Mouse (Mus musculus): ENCODE results near the gene Itgb3. TPM values are rescaled to one million over a fixed set of nuclear protein-coding genes. Genes with fewer than 3 reads are reported as not detected.
A peak's percentile ranks its signal among the peaks of the same experiment; 100 is the strongest.

Itgb3 gene
- polyA plus RNA-seq, 1 experiment from 2014 or later, result 16.0 TPM

DNA sequence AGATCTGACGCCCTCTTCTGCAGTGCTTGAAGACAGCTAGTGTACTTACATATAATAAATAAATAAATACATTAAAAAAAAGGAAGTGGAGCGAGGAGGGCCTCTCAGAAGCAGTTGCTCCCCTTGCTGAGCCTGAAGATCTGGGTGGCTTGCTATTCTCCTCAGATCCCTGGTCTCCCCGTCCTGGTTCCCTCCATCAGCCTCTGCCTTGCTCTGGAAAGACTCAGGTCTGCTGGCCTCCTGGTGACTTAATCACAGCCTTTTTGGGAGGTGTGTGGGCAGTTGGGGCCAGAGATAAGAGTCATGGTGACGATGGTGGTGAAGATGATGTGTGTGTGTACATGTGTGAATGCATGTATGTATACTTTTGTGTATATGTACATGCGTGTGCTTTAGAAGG lies 20.8 kb downstream of the Itgb3 start:
- 56% methylated on average over 5 of the region's 5 CpGs for WGBS (ENCODE audit: insufficient replicate concordance)
- H3K9ac ChIP-seq (replicated peaks), result no peak overlapping the region
- H3K27me3 ChIP-seq (ENCODE audit: insufficient read depth, low read length), result no peaks in the 10 kb centered on the region
- no peak for TF ChIP-seq EP300 (IDR thresholded peaks at IDR 0.05; ENCODE audit: low read depth)
- no peak overlapping the region for H3K27ac ChIP-seq (ENCODE audit: low read depth)
- H3K9me3 ChIP-seq (ENCODE audit: low read length), result no peaks in the 10 kb centered on the region
- ATAC-seq, result no peak
- no peak overlapping the region for H3K4me3 ChIP-seq (ENCODE audit: low read depth, low read length)
- no peak for DNase-seq
- no peaks in the 10 kb centered on the region for H3K36me3 ChIP-seq (replicated peaks; ENCODE audit: insufficient read depth, low read length)
- H3K4me1 ChIP-seq (ENCODE audit: insufficient read depth), result peaks cover 7% of the 10 kb centered on the region; the same call in 1 of the 2 replicates
- no peak overlapping the region for H3K4me2 ChIP-seq (ENCODE audit: low read depth, low read length)

DNA sequence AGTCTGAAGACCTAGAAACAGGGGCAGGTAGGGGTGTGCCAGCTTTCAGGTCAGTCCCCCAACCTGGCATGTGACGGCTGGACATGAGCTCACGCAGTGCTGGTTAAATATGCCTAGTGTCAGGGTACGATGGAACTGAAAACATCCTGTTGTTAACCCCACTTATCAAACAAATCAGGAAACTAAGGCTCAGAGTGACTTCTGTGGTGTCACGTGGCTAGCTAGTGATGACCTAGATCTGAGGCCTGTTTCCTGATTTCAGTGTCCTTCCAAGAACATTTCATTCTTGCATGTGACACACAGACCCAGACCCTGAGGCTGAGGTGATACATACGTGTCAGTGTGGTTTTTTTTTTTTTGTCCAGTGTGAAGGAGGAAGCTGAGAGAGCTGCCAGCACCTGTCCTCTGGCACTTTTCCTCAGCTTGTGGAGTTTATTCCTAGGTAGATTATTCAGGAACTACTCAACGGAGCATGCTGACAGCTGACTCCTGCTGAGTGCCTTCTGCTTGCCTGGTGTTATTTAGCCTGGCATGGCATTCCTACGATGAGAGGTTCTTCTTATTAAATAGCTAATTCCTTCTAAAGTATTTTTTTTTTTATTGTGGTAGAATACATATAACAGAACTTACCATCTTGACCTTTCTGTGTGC lies 22.5 kb downstream of the Itgb3 start:
- Histone ChIP-seq H3K27ac (ENCODE audit: low read depth) (no peak overlapping the region), H3K4me1 (ENCODE audit: insufficient read depth) (no peaks in the 10 kb centered on the region)

DNA sequence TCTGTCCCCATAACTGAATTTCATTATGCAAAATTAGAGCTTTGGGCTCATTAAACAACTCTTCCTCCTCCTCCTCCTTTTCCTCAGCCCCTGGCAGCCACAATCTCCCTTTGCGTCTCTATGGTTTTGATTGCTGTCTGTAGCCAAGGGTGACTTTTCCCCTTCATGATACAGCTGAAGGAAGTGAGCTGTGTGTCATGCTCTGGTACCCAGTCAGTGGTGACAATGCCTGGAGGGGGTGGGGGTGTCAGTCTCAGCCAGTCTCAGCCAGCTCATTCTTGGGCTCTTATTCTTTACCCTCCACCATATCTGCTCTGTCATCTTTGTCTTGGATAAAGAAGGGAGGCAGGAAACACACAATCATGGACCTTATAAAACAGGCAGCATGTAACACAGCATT lies 23.5 kb downstream of the Itgb3 start:
- Histone ChIP-seq H3K36me3 (replicated peaks; ENCODE audit: insufficient read depth, low read length) (no peaks in the 10 kb centered on the region), H3K9me3 (ENCODE audit: low read length) (no peaks in the 10 kb centered on the region), H3K4me2 (ENCODE audit: low read depth, low read length) (no peak overlapping the region), H3K4me3 (ENCODE audit: low read depth, low read length) (no peak overlapping the region), H3K27ac (ENCODE audit: low read depth) (no peak overlapping the region), H3K4me1 (ENCODE audit: insufficient read depth) (no peaks in the 10 kb centered on the region), H3K9ac (replicated peaks) (no peak overlapping the region), H3K27me3 (ENCODE audit: insufficient read depth, low read length) (no peaks in the 10 kb centered on the region)
- WGBS (ENCODE audit: insufficient replicate concordance), result 70% methylated on average over 1 of the region's 1 CpGs
- no peak for DNase-seq
- ATAC-seq, result no peak
- TF ChIP-seq CTCF (IDR thresholded peaks at IDR 0.05; ENCODE audit: low read depth) (no peak), EP300 (IDR thresholded peaks at IDR 0.05; ENCODE audit: low read depth) (no peak)

More for the DNA sequence above, 22.5 kb downstream of the Itgb3 start:
- no peak for DNase-seq
- Histone ChIP-seq H3K9me3 (ENCODE audit: low read length) (no peaks in the 10 kb centered on the region), H3K36me3 (replicated peaks; ENCODE audit: insufficient read depth, low read length) (no peaks in the 10 kb centered on the region), H3K9ac (replicated peaks) (no peak overlapping the region), H3K27me3 (ENCODE audit: insufficient read depth, low read length) (no peaks in the 10 kb centered on the region), H3K4me3 (ENCODE audit: low read depth, low read length) (no peak overlapping the region), H3K4me2 (ENCODE audit: low read depth, low read length) (no peak overlapping the region)
- TF ChIP-seq EP300 (IDR thresholded peaks at IDR 0.05; ENCODE audit: low read depth), result no peak
- TF ChIP-seq CTCF (IDR thresholded peaks at IDR 0.05; ENCODE audit: low read depth), result no peak
- 31% methylated on average over 7 of the region's 7 CpGs for WGBS (ENCODE audit: insufficient replicate concordance)
- no peak for ATAC-seq

DNA sequence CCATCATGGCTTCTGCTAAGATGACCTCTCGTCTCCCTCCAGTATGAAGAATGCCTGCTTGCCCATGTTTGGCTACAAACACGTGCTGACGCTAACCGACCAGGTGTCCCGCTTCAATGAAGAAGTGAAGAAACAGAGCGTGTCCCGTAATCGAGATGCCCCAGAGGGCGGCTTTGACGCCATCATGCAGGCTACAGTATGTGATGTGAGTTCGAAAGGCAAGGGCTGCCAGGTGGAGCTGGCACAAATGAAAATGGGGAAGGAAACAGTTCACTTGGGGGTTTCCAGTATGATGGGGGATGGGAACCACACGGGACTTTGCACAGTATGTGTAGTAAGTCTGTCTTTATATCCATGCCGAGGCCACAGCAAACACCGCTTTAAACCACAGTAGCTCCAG lies 29.2 kb downstream of the Itgb3 start:
- Histone ChIP-seq H3K4me3 (ENCODE audit: low read depth, low read length) (no peak overlapping the region), H3K27me3 (ENCODE audit: insufficient read depth, low read length) (no peaks in the 10 kb centered on the region), H3K9me3 (ENCODE audit: low read length) (no peaks in the 10 kb centered on the region), H3K36me3 (replicated peaks; ENCODE audit: insufficient read depth, low read length) (no peaks in the 10 kb centered on the region), H3K27ac (ENCODE audit: low read depth) (no peak overlapping the region), H3K4me1 (ENCODE audit: insufficient read depth) (peaks cover 4% of the 10 kb centered on the region; the same call in 1 of the 2 replicates), H3K9ac (replicated peaks) (no peak overlapping the region), H3K4me2 (ENCODE audit: low read depth, low read length) (no peak overlapping the region)
- ATAC-seq (peak; percentile 62), DNase-seq (peak; percentile 36)
- WGBS (ENCODE audit: insufficient replicate concordance), result 59% methylated on average over 14 of the region's 14 CpGs
- no peak for TF ChIP-seq CTCF (IDR thresholded peaks at IDR 0.05; ENCODE audit: low read depth)
- TF ChIP-seq EP300 (IDR thresholded peaks at IDR 0.05; ENCODE audit: low read depth), result no peak

DNA sequence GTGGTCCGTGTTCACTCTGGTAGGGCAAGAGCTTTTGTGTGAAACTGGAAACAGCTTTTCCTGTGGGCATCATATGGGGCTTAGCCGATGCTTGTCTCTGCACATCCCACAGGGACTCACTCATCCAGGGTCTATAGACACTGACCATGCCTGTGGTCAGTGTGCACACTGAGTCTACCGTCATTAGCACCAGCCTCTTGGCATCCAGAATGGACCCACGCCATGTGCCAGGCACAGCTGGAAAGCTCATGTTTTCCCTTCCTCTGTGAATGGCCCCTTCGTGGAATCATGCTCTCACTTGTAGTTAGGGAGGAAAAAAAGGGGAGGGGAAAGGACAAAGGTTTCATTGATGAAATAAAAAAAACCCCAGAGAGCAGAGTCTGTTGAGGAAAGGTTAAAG lies 30.2 kb downstream of the Itgb3 start:
- H3K27me3 ChIP-seq (ENCODE audit: insufficient read depth, low read length), result no peaks in the 10 kb centered on the region
- no peak for TF ChIP-seq EP300 (IDR thresholded peaks at IDR 0.05; ENCODE audit: low read depth)
- no peak for TF ChIP-seq CTCF (IDR thresholded peaks at IDR 0.05; ENCODE audit: low read depth)
- H3K9me3 ChIP-seq (ENCODE audit: low read length), result no peaks in the 10 kb centered on the region
- H3K4me1 ChIP-seq (ENCODE audit: insufficient read depth), result peaks cover 4% of the 10 kb centered on the region; the same call in 1 of the 2 replicates
- no peaks in the 10 kb centered on the region for H3K36me3 ChIP-seq (replicated peaks; ENCODE audit: insufficient read depth, low read length)
- WGBS (ENCODE audit: insufficient replicate concordance), result 74% methylated on average over 5 of the region's 5 CpGs
- no peak overlapping the region for H3K9ac ChIP-seq (replicated peaks)
- H3K4me3 ChIP-seq (ENCODE audit: low read depth, low read length), result no peak overlapping the region
- H3K27ac ChIP-seq (ENCODE audit: low read depth), result no peak overlapping the region
- H3K4me2 ChIP-seq (ENCODE audit: low read depth, low read length), result no peak overlapping the region
- no peak for ATAC-seq
- no peak for DNase-seq

DNA sequence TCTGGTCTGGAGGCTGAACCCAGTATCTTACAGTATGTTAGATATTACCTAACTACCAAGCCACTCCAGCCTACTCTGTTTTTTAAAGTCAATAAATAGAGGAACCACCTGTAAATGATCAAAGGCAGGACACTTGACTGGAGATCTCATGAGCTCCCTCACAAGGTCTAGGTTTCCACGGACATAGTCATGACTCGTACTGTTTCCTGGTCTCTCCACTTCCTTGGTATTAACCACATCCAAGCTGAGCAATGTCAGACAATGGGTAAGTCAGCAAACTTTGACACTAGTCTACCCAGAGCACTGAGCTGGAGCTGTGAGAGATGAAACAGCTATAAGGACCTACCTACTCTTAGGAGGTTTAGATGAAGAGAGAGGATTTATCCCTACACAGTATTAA lies 31.1 kb downstream of the Itgb3 start:
- H3K4me2 ChIP-seq (ENCODE audit: low read depth, low read length), result no peak overlapping the region
- no peaks in the 10 kb centered on the region for H3K9me3 ChIP-seq (ENCODE audit: low read length)
- no peaks in the 10 kb centered on the region for H3K27me3 ChIP-seq (ENCODE audit: insufficient read depth, low read length)
- no peak overlapping the region for H3K4me3 ChIP-seq (ENCODE audit: low read depth, low read length)
- TF ChIP-seq EP300 (IDR thresholded peaks at IDR 0.05; ENCODE audit: low read depth) (no peak), CTCF (IDR thresholded peaks at IDR 0.05; ENCODE audit: low read depth) (no peak)
- DNase-seq, result no peak
- 35% methylated on average over 2 of the region's 2 CpGs for WGBS (ENCODE audit: insufficient replicate concordance)
- ATAC-seq, result no peak
- H3K36me3 ChIP-seq (replicated peaks; ENCODE audit: insufficient read depth, low read length), result no peaks in the 10 kb centered on the region
- no peak overlapping the region for H3K9ac ChIP-seq (replicated peaks)
- no peak overlapping the region for H3K27ac ChIP-seq (ENCODE audit: low read depth)
- peaks cover 4% of the 10 kb centered on the region; the same call in 1 of the 2 replicates for H3K4me1 ChIP-seq (ENCODE audit: insufficient read depth)

All from liver, postnatal 0 days (tissue).